Comparison of ENCODE assay signal across 19 mouse cellular contexts in the genomic region with DNA sequence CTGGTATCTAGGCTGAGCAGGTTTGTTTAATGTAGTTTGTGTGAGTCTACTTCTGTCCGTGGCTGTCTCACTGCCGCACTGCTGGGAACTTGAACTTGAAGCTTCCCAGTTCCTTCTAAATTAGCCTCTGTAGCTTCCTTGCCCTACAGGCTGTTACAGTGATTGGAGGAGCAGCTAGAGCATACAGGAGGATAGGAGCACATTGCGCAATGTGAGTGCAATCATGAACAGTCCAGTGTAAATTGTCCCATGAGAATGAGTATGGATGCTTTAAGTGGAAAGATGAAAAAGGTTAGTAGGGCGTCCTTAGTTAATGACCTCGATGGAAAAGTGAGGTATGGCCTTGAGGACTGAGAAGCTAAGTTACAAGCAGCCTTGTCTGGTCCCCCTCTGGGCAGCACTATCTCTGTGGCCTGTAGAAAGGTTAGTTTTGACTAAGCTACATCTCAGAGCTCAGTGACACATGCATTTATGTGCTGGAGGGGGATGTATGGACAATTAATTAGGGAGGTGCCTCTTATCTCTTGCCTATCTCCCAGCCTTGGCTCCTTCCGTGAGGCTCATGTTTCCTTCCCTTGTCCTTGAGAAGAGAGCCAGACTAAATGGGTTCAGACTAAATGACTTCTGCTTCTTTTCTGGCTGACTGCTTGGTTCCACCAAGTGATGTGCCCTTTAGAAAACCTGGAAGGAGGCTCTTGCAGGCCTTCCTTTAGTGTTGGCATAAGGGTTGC. TPM values are rescaled to one million over a fixed set of nuclear protein-coding genes. Genes with fewer than 3 reads are reported as not detected.
A peak's percentile ranks its signal among the peaks of the same experiment; 100 is the strongest.
DNase-seq lines count a peak whose midpoint lies in the region; ATAC-seq and TF ChIP-seq lines count a peak whose summit lies in the region.
"Had no signal": no experiment of that assay in that cellular context is flagged by ENCODE, and none has a peak within 500 bp of the region (broad histone marks: within the 10 kb centered on the region; RNA-seq: fewer than 3 reads in every experiment).

No protein-coding gene starts in this region.

- H3K9me3 ChIP-seq in lung, postnatal 0 days (ENCODE audit: low read length): no peaks in the 10 kb centered on the region
- no peaks in the 10 kb centered on the region for H3K9me3 ChIP-seq in liver, embryonic 15.5 days (replicated peaks)
- H3K9me3 ChIP-seq in hindbrain, embryonic 10.5 days: no peaks in the 10 kb centered on the region
- H3K9me3 ChIP-seq: heart, embryonic 10.5 days; midbrain, embryonic 15.5 days had no signal

- no peak overlapping the region for H3K4me2 ChIP-seq in lung, postnatal 0 days (replicated peaks; ENCODE audit: low read depth, low read length)
- H3K4me2 ChIP-seq in liver, embryonic 15.5 days: no peak overlapping the region
- H3K4me2 ChIP-seq: lung, embryonic 14.5 days; midbrain, embryonic 15.5 days had no signal

- H3K27ac ChIP-seq in lung, postnatal 0 days (ENCODE audit: low read length): no peak overlapping the region
- H3K27ac ChIP-seq in liver, embryonic 15.5 days (replicated peaks): no peak overlapping the region
- no peak overlapping the region for H3K27ac ChIP-seq in layer of hippocampus, adult 2 months
- H3K27ac ChIP-seq in hindbrain, embryonic 10.5 days: no peak overlapping the region
- H3K27ac ChIP-seq: heart, embryonic 10.5 days; hindbrain, postnatal 0 days; macrophage; midbrain, embryonic 15.5 days; stomach, postnatal 0 days had no signal

- TF ChIP-seq POLR2A in lung, adult 2 months (IDR thresholded peaks at IDR 0.05; ENCODE audit: borderline replicate concordance, extremely low read depth, low read depth, low read length): no peak

- 0 out of 2 replicates have a peak overlapping the region, but pooled peaks have one; percentile 5 for H3K9ac ChIP-seq in lung, postnatal 0 days (replicated peaks; ENCODE audit: low read depth)
- no peak overlapping the region for H3K9ac ChIP-seq in liver, embryonic 15.5 days
- H3K9ac ChIP-seq: forebrain, postnatal 0 days; lung, embryonic 14.5 days; midbrain, embryonic 15.5 days had no signal

- no peaks in the 10 kb centered on the region for H3K27me3 ChIP-seq in lung, postnatal 0 days (replicated peaks; ENCODE audit: insufficient read depth, low read length)
- H3K27me3 ChIP-seq in liver, embryonic 15.5 days: no peaks in the 10 kb centered on the region
- H3K27me3 ChIP-seq in hindbrain, embryonic 10.5 days (ENCODE audit: insufficient read depth, poor library complexity, severe bottlenecking): no peaks in the 10 kb centered on the region
- H3K27me3 ChIP-seq: CH12.LX; midbrain, embryonic 15.5 days had no signal

- TF ChIP-seq EP300 in lung, postnatal 0 days (IDR thresholded peaks at IDR 0.05): no peak

- no peak overlapping the region for H3K4me3 ChIP-seq in lung, postnatal 0 days (ENCODE audit: low read depth, low read length)
- no peak overlapping the region for H3K4me3 ChIP-seq in lung, adult 2 months (replicated peaks; ENCODE audit: extremely low read depth, low read depth, low read length)
- no peak overlapping the region for H3K4me3 ChIP-seq in liver, embryonic 15.5 days (replicated peaks)
- no peak overlapping the region for H3K4me3 ChIP-seq in layer of hippocampus, adult 2 months
- H3K4me3 ChIP-seq in hindbrain, embryonic 10.5 days: no peak overlapping the region
- H3K4me3 ChIP-seq: heart, embryonic 10.5 days; midbrain, embryonic 15.5 days had no signal

- WGBS in lung, postnatal 0 days: 73% methylated on average over 6 of the region's 6 CpGs
- 67% methylated on average over 6 of the region's 6 CpGs for WGBS in lung, adult 2 months
- 51% methylated on average over 6 of the region's 6 CpGs for WGBS in liver, embryonic 15.5 days (ENCODE audit: insufficient replicate concordance)
- WGBS in hindbrain, embryonic 10.5 days: 89% methylated on average over 6 of the region's 6 CpGs

- peaks cover 3% of the 10 kb centered on the region; the same call in 1 of the 2 replicates for H3K4me1 ChIP-seq in lung, postnatal 0 days (ENCODE audit: insufficient read depth, low read depth, low read length)
- H3K4me1 ChIP-seq in lung, adult 2 months (ENCODE audit: control insufficient read depth, insufficient read depth, low read length): peaks cover 20% of the 10 kb centered on the region
- H3K4me1 ChIP-seq in liver, embryonic 15.5 days (replicated peaks): peaks cover 25% of the 10 kb centered on the region
- H3K4me1 ChIP-seq in hindbrain, embryonic 10.5 days (replicated peaks): no peaks in the 10 kb centered on the region

- ATAC-seq in lung, postnatal 0 days: no peak
- peak; percentile 65 for ATAC-seq in granulocyte monocyte progenitor cell, adult 5-6 weeks (replicated peaks; ENCODE audit: poor library complexity, severe bottlenecking)
- ATAC-seq in liver, embryonic 15.5 days (ENCODE audit: insufficient read depth): peak; percentile 29; the same call in 1 of the 2 replicates
- ATAC-seq: forebrain, postnatal 0 days; hindbrain, postnatal 0 days; midbrain, embryonic 15.5 days had no signal

- TF ChIP-seq CTCF in lung, postnatal 0 days (IDR thresholded peaks at IDR 0.05): no peak
- no peak for TF ChIP-seq CTCF in lung, adult 2 months (IDR thresholded peaks at IDR 0.05; ENCODE audit: insufficient read depth, low read length)
- no peak for TF ChIP-seq CTCF in layer of hippocampus, adult 2 months (conservative IDR thresholded peaks at IDR 0.05)

- DNase-seq in lung, postnatal 0 days (ENCODE audit: low spot score): no peak
- no peak for DNase-seq in lung, adult 2 months
- DNase-seq in cerebellum, postnatal 25 days: no peak
- no peak for DNase-seq in layer of hippocampus, adult 2 months (ENCODE audit: low spot score in 2 of 2)
- DNase-seq in hindbrain, embryonic 10.5 days (ENCODE audit: low spot score): no peak
- DNase-seq: cerebellum, adult 9-11 months; forebrain, postnatal 0 days; heart, postnatal 14 days; kidney, adult 9 months; layer of hippocampus, postnatal 36 days; lung, embryonic 14.5 days had no signal

- H3K36me3 ChIP-seq in lung, postnatal 0 days (ENCODE audit: insufficient read depth, low read length): no peaks in the 10 kb centered on the region
- H3K36me3 ChIP-seq in liver, embryonic 15.5 days (replicated peaks): no peaks in the 10 kb centered on the region; the same call in 1 of the 2 replicates
- peaks cover 39% of the 10 kb centered on the region for H3K36me3 ChIP-seq in hindbrain, embryonic 10.5 days
- H3K36me3 ChIP-seq: midbrain, embryonic 15.5 days had no signal

RNA-seq across cellular contexts. Expression of a gene that starts 39.7 kb away (rescaled TPM):
- polyA plus RNA-seq in lung, postnatal 0 days (2015; fragmentation: Nextera tagmentation; extraction: Ambion mirVana): 14.8 and 19.6 TPM in 2 replicates
- polyA plus RNA-seq in lung, adult 2 months (2012; rRNA removed): 17.9 and 21.5 TPM in 2 replicates
- total RNA-seq in granulocyte monocyte progenitor cell, adult 5-6 weeks (2014; fragmentation: Nextera tagmentation): 42.8 and 51.1 TPM in 2 replicates
- total RNA-seq in granulocyte monocyte progenitor cell, adult 5-6 weeks (2017): 40.1 and 51.1 TPM in 2 replicates
- polyA plus RNA-seq in liver, embryonic 15.5 days (2015; fragmentation: Nextera tagmentation; extraction: Ambion mirVana): 11.8 and 12.8 TPM in 2 replicates
- 100 to 1,000 TPM in 1 of 2 experiments, 10 to 100 TPM in 1; 92.5 to 102 TPM for total RNA-seq in layer of hippocampus, adult 2 months (2021)
- 95.3 and 97.6 TPM in 2 replicates for polyA plus RNA-seq in hindbrain, embryonic 10.5 days (2016; fragmentation: Nextera tagmentation; extraction: Ambion mirVana)
